Mouse (Mus musculus): ENCODE data around the gene Ccdc92b. TPM values are rescaled to one million over a fixed set of nuclear protein-coding genes. Genes with fewer than 3 reads are reported as not detected.
"Not testable (repeated sequence)": the region's sequence is repeated elsewhere in the genome, so short reads cannot be mapped to it uniquely, and the experiment has no call there.

Ccdc92b gene
- polyA plus RNA-seq (2012; ENCODE audit: insufficient read depth, insufficient read length, low replicate concordance, missing spikeins) = not detected in 2 replicates

GRCm38 (mm10) chr11:74619201-74619955 lies at the start of gene Ccdc92b:
Ccdc92b (plus strand) TSS chr11:74619605.
- under 1% methylated on average over 60 of the region's 63 CpGs for WGBS
- Histone ChIP-seq H3K27ac (ENCODE audit: insufficient read depth, low read depth, low read length) (peak within 1 kb of the TSS; percentile 92), H3K4me3 (ENCODE audit: insufficient read depth, low read depth, low read length) (peak within 1 kb of the TSS; percentile 74), H3K4me1 (ENCODE audit: control insufficient read depth, insufficient read depth, low read length) (peaks cover 9% of the 10 kb centered on the region)
- TF ChIP-seq POLR2A (IDR thresholded peaks at IDR 0.05; ENCODE audit: insufficient read depth, low read depth, low read length) = peak; percentile 25; the same call in 1 of the 2 replicates
- TF ChIP-seq CTCF (IDR thresholded peaks at IDR 0.05; ENCODE audit: insufficient read depth, low read depth, low read length) = no peak

GRCm38 (mm10) chr11:74569735-74570134 lies 49.7 kb upstream of the Ccdc92b start:
- 57% methylated on average over 6 of the region's 6 CpGs for WGBS
- peaks cover 38% of the 10 kb centered on the region for H3K4me1 ChIP-seq (ENCODE audit: control insufficient read depth, insufficient read depth, low read length)
- TF ChIP-seq CTCF (IDR thresholded peaks at IDR 0.05; ENCODE audit: insufficient read depth, low read depth, low read length) (no peak), POLR2A (IDR thresholded peaks at IDR 0.05; ENCODE audit: insufficient read depth, low read depth, low read length) (no peak)
- no peak overlapping the region for H3K4me3 ChIP-seq (ENCODE audit: insufficient read depth, low read depth, low read length)
- no peak overlapping the region for H3K27ac ChIP-seq (ENCODE audit: insufficient read depth, low read depth, low read length)

- Histone ChIP-seq H3K4me3 (ENCODE audit: insufficient read depth, low read depth, low read length) (no peak overlapping the region), H3K27ac (ENCODE audit: insufficient read depth, low read depth, low read length) (no peak overlapping the region), H3K4me1 (ENCODE audit: control insufficient read depth, insufficient read depth, low read length) (peaks cover 45% of the 10 kb centered on the region)
- 93% methylated on average over 6 of the region's 6 CpGs for WGBS
- no peak for TF ChIP-seq POLR2A (IDR thresholded peaks at IDR 0.05; ENCODE audit: insufficient read depth, low read depth, low read length)
- TF ChIP-seq CTCF (IDR thresholded peaks at IDR 0.05; ENCODE audit: insufficient read depth, low read depth, low read length) = no peak
These were observed 46.8 kb upstream of the Ccdc92b start for GRCm38 (mm10) chr11:74572459-74573061.

- Histone ChIP-seq H3K4me3 (ENCODE audit: insufficient read depth, low read depth, low read length) (no peak overlapping the region), H3K4me1 (ENCODE audit: control insufficient read depth, insufficient read depth, low read length) (peaks cover 27% of the 10 kb centered on the region), H3K27ac (ENCODE audit: insufficient read depth, low read depth, low read length) (no peak overlapping the region)
- TF ChIP-seq POLR2A (IDR thresholded peaks at IDR 0.05; ENCODE audit: insufficient read depth, low read depth, low read length) = no peak
- WGBS = 60% methylated on average over 4 of the region's 4 CpGs
These were observed 44.5 kb upstream of the Ccdc92b start for GRCm38 (mm10) chr11:74574768-74575434.

GRCm38 (mm10) chr11:74575940-74576339 lies 43.5 kb upstream of the Ccdc92b start:
- Histone ChIP-seq H3K4me3 (ENCODE audit: insufficient read depth, low read depth, low read length) (no peak overlapping the region), H3K4me1 (ENCODE audit: control insufficient read depth, insufficient read depth, low read length) (peaks cover 26% of the 10 kb centered on the region), H3K27ac (ENCODE audit: insufficient read depth, low read depth, low read length) (no peak overlapping the region)
- TF ChIP-seq CTCF (IDR thresholded peaks at IDR 0.05; ENCODE audit: insufficient read depth, low read depth, low read length) (no peak), POLR2A (IDR thresholded peaks at IDR 0.05; ENCODE audit: insufficient read depth, low read depth, low read length) (no peak)
- 50% methylated on average over 3 of the region's 3 CpGs for WGBS

- H3K4me3 ChIP-seq (ENCODE audit: insufficient read depth, low read depth, low read length) = no peak overlapping the region
- H3K4me1 ChIP-seq (ENCODE audit: control insufficient read depth, insufficient read depth, low read length) = peaks cover 18% of the 10 kb centered on the region
- no peak overlapping the region for H3K27ac ChIP-seq (ENCODE audit: insufficient read depth, low read depth, low read length)
- TF ChIP-seq POLR2A (IDR thresholded peaks at IDR 0.05; ENCODE audit: insufficient read depth, low read depth, low read length) (no peak), CTCF (IDR thresholded peaks at IDR 0.05; ENCODE audit: insufficient read depth, low read depth, low read length) (no peak)
- 76% methylated on average over 3 of the region's 3 CpGs for WGBS
These were observed 42.3 kb upstream of the Ccdc92b start for GRCm38 (mm10) chr11:74577068-74577467.

GRCm38 (mm10) chr11:74581333-74581732 lies 38.1 kb upstream of the Ccdc92b start:
- H3K27ac ChIP-seq (ENCODE audit: insufficient read depth, low read depth, low read length); H3K4me3 ChIP-seq (ENCODE audit: insufficient read depth, low read depth, low read length): not testable (repeated sequence)
- H3K4me1 ChIP-seq (ENCODE audit: control insufficient read depth, insufficient read depth, low read length) = peaks cover 28% of the 10 kb centered on the region
- WGBS = 55% methylated on average over 4 of the region's 4 CpGs

- Histone ChIP-seq H3K4me1 (ENCODE audit: control insufficient read depth, insufficient read depth, low read length) (peaks cover 29% of the 10 kb centered on the region), H3K27ac (ENCODE audit: insufficient read depth, low read depth, low read length) (no peak overlapping the region), H3K4me3 (ENCODE audit: insufficient read depth, low read depth, low read length) (no peak overlapping the region)
- TF ChIP-seq POLR2A (IDR thresholded peaks at IDR 0.05; ENCODE audit: insufficient read depth, low read depth, low read length) (no peak), CTCF (IDR thresholded peaks at IDR 0.05; ENCODE audit: insufficient read depth, low read depth, low read length) (no peak)
- 91% methylated on average over 3 of the region's 3 CpGs for WGBS
These were observed 36.9 kb upstream of the Ccdc92b start for GRCm38 (mm10) chr11:74582464-74582863.

- WGBS = 61% methylated on average over 7 of the region's 7 CpGs
- H3K27ac ChIP-seq (ENCODE audit: insufficient read depth, low read depth, low read length) = no peak overlapping the region
- H3K4me3 ChIP-seq (ENCODE audit: insufficient read depth, low read depth, low read length) = no peak overlapping the region
- TF ChIP-seq CTCF (IDR thresholded peaks at IDR 0.05; ENCODE audit: insufficient read depth, low read depth, low read length) = no peak
- TF ChIP-seq POLR2A (IDR thresholded peaks at IDR 0.05; ENCODE audit: insufficient read depth, low read depth, low read length) = no peak
- H3K4me1 ChIP-seq (ENCODE audit: control insufficient read depth, insufficient read depth, low read length) = peaks cover 37% of the 10 kb centered on the region
These were observed 35.5 kb upstream of the Ccdc92b start for GRCm38 (mm10) chr11:74583824-74584349.

Data from olfactory bulb, adult 2 months (tissue).